Mouse (Mus musculus): ENCODE data around the gene Sufu.

DNA sequence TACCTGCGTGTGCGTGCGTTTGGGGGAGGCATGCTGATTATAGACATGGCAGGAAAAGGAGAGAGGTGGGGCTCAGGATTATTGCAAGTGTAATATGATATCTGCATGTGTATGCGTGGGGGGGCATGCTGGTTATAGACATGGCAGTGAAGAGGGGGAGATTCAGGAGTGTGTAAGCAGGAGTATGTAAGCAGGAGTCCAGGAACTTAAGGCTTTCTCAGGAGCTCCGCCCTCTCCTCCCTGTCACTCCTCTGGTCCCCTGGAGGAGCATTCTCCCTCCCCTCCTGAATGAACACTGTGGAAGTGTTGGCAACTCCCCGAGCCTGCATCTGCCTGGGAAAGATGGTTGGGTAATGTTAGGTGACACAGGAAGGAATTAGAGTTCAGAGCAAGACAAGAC, 51.2 kb downstream of the Sufu start:
- TF ChIP-seq CTCF (IDR thresholded peaks at IDR 0.05; ENCODE audit: low read depth) (no peak), EP300 (optimal IDR thresholded peaks at IDR 0.05) (no peak)
